Mouse (Mus musculus) heart, embryonic 11.5 days (tissue): ENCODE data around the gene Akap2. TPM values are rescaled to one million over a fixed set of nuclear protein-coding genes. Genes with fewer than 3 reads are reported as not detected.

Source experiments
- ATAC-seq: fragments of 200-750 bp; cut with Nextera tagmentation; replicated peaks from 2 replicates; pipeline ENCODE4 v1.8.0; 2017; ENCODE audit warnings: moderate library complexity; ENCODE audit not compliant: insufficient number of reproducible peaks, low FRiP score, low TSS enrichment
- H3K27ac ChIP-seq: fragments of 300-500 bp; sonication (generic); 2 replicates; pipeline ENCODE4 v1.5.1; 2014; ENCODE audit warnings: mild to moderate bottlenecking, low read depth, low read length
- H3K27me3 ChIP-seq: fragments of 300-500 bp; sonication (generic); 2 replicates; pipeline ENCODE4 v1.6.1; 2014; ENCODE audit warnings: mild to moderate bottlenecking, low read length, mixed read lengths; ENCODE audit not compliant: control insufficient read depth, insufficient read depth
- H3K36me3 ChIP-seq: fragments of 300-500 bp; sonication (generic); 2 replicates; pipeline ENCODE4 v1.6.1; 2014; ENCODE audit warnings: mild to moderate bottlenecking, low read length, moderate library complexity, mixed read lengths; ENCODE audit not compliant: control insufficient read depth, insufficient read depth
- H3K4me1 ChIP-seq: fragments of 300-500 bp; sonication (generic); 2 replicates; pipeline ENCODE4 v1.6.1; 2014; ENCODE audit warnings: low read length; ENCODE audit not compliant: control insufficient read depth, insufficient read depth
- H3K4me2 ChIP-seq: fragments of 300-500 bp; sonication (generic); 2 replicates; pipeline ENCODE4 v1.6.1; 2014; ENCODE audit warnings: mild to moderate bottlenecking, moderate library complexity
- H3K4me3 ChIP-seq: fragments of 300-500 bp; sonication (generic); 2 replicates; pipeline ENCODE4 v1.5.1; 2014; ENCODE audit warnings: low read depth, low read length
- H3K9ac ChIP-seq: fragments of 300-500 bp; sonication (generic); 2 replicates; pipeline ENCODE4 v1.6.1; 2014; ENCODE audit warnings: mild to moderate bottlenecking, low read depth, low read length, moderate library complexity
- H3K9me3 ChIP-seq: fragments of 300-500 bp; sonication (generic); replicated peaks from 2 replicates; pipeline ENCODE4 v1.6.1; 2016; ENCODE audit warnings: low read length; ENCODE audit not compliant: control insufficient read depth
- WGBS: fragments of 180-500 bp; shearing (Covaris S2); extraction: QIAGEN DNeasy Blood & Tissue Kit; methylation state at CpG from one replicate; pipeline ENCODE4 v1.1.7; 2014; ENCODE audit not compliant: insufficient replicate concordance; 5-methylcytosine and 5-hydroxymethylcytosine counted together
- polyA plus RNA-seq: library from polyadenylated mRNA; unstranded; fragments of >200 nt; fragmentation: Nextera tagmentation; extraction: Ambion mirVana; gene quantifications from 2 replicates; pipeline ENCODE4 v1.2.1, GENCODE M21; 2014

The Akap2 gene
- polyA plus RNA-seq, 1 experiment from 2014 or later, result 45.9 TPM

DNA sequence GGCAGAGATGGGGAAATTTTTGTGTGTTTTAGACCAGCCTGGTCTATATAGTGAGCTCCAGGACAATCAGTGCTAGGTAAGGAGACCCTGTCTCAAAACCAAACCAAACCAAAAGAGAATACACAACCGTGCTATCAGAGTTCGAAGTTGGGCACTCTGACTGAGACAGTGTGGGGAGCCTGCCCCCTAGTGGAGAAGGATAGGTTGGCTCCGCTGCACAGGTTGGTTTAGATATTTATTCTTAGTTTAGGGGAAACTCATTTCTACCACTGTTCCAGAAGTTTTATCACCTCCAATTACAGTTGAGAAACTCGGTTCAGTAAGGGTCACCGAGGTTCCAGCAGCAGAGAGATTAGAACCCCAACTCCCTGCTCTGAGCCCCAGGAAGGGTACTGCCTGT is 186.8 kb downstream of the Akap2 start:
- H3K4me1 ChIP-seq, result no peaks in the 10 kb centered on the region
- WGBS, result 11% methylated on average over 5 of the region's 5 CpGs
- no peak for ATAC-seq
- no peak overlapping the region for H3K27ac ChIP-seq
- H3K4me2 ChIP-seq, result no peak overlapping the region
- H3K36me3 ChIP-seq, result no peaks in the 10 kb centered on the region
- H3K27me3 ChIP-seq, result no peaks in the 10 kb centered on the region
- H3K4me3 ChIP-seq, result no peak overlapping the region
- no peaks in the 10 kb centered on the region for H3K9me3 ChIP-seq
- H3K9ac ChIP-seq, result no peak overlapping the region

DNA sequence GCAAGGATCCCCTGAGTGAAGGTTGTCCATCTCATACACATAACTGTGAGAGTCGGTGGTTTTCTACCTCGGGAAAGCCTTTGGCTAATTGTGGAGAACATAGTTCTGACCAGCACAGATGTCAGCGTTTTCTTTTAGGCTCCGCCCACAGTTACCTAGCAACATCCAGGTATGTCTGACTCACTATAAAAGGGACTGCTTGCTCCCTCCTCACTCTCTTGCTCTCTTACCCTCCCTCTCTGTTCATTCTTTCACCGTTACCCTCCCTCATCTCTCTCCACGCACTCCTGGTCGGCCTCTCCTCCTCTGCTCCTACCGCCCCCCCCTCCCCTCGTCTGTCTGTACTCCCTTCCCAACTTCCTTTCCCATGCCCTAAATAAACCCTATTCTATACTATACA is 187.2 kb downstream of the Akap2 start:
- WGBS, result 37% methylated on average over 9 of the region's 9 CpGs
- Histone ChIP-seq H3K27ac (no peak overlapping the region), H3K4me2 (no peak overlapping the region), H3K4me1 (no peaks in the 10 kb centered on the region), H3K9me3 (no peaks in the 10 kb centered on the region), H3K9ac (no peak overlapping the region), H3K36me3 (no peaks in the 10 kb centered on the region), H3K4me3 (no peak overlapping the region), H3K27me3 (no peaks in the 10 kb centered on the region)
- ATAC-seq, result no peak

DNA sequence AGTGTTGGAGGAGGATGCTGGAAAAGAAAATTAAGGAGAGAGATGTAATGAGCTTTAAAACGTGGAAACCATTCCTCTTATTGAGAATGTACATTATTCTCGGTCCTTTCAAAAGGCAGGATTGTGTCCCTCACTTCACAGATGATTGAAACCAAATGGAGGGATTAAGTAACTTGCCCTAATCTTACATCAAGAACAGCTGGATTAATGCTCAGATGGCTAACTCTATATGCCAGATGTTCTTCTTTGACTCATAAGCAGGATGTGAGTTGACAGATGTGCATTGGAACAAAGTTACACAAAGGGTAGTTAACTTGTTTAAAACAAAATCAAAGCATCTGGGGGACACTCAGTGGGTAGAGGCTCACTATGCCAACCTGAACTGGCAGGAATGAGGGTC is 189.3 kb downstream of the Akap2 start:
- WGBS, result 47% methylated on average over 2 of the region's 2 CpGs

DNA sequence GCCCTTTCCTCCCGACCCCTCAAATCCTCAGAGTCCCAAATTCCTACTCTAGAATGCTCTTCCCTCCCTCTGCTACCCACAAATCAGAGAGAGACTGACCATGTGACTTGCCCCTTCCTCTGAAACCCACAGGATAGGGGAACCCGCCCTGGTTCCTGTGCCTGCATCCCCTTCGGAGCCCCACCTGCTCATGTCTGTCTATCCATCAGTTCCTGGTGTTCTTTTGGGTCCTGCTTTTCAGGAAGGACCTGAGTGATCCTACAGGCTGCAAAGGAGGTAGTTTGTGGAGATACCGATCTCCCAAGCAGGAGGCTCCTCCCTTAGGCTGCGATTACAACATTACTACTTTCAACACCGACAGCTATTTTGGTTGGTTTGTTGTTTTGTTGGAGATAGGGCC is 191.4 kb downstream of the Akap2 start:
- 56% methylated on average over 6 of the region's 6 CpGs for WGBS
- Histone ChIP-seq H3K4me1 (no peaks in the 10 kb centered on the region), H3K9me3 (no peaks in the 10 kb centered on the region; the same call in 1 of the 2 replicates), H3K27ac (no peak overlapping the region), H3K4me2 (no peak overlapping the region), H3K4me3 (no peak overlapping the region), H3K27me3 (no peaks in the 10 kb centered on the region), H3K9ac (no peak overlapping the region), H3K36me3 (no peaks in the 10 kb centered on the region)
- no peak for ATAC-seq

More for the DNA sequence above, 189.3 kb downstream of the Akap2 start:
- Histone ChIP-seq H3K4me3 (no peak overlapping the region), H3K4me2 (no peak overlapping the region), H3K27ac (no peak overlapping the region), H3K27me3 (no peaks in the 10 kb centered on the region), H3K4me1 (no peaks in the 10 kb centered on the region), H3K9ac (no peak overlapping the region), H3K36me3 (no peaks in the 10 kb centered on the region), H3K9me3 (no peaks in the 10 kb centered on the region)
- no peak for ATAC-seq

DNA sequence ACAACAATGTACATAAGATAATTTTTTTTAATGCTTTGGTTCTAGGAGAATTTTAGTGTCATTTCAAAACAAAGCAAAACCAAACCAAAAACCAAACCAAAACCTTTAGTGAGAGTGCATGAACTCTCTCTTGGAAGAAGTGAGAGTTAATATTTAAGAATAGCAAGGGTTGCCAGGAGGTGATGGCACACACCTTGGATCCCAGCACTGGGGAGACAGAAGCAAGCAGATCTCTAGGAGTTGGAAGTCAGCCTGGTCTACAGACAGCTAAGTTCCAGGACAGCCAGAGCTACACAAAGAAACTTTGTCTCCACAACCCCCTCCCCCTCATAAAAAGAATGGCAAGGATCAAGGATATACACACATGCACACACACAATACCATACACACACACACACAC is 195.6 kb downstream of the Akap2 start:
- Histone ChIP-seq H3K4me3 (no peak overlapping the region), H3K4me2 (no peak overlapping the region), H3K9ac (no peak overlapping the region), H3K27me3 (0 out of 2 replicates have a peak, but pooled peaks cover 6% of the 10 kb centered on the region), H3K9me3 (no peaks in the 10 kb centered on the region; the same call in 1 of the 2 replicates), H3K36me3 (no peaks in the 10 kb centered on the region), H3K27ac (no peak overlapping the region), H3K4me1 (peaks cover 8% of the 10 kb centered on the region)
- ATAC-seq, result no peak

DNA sequence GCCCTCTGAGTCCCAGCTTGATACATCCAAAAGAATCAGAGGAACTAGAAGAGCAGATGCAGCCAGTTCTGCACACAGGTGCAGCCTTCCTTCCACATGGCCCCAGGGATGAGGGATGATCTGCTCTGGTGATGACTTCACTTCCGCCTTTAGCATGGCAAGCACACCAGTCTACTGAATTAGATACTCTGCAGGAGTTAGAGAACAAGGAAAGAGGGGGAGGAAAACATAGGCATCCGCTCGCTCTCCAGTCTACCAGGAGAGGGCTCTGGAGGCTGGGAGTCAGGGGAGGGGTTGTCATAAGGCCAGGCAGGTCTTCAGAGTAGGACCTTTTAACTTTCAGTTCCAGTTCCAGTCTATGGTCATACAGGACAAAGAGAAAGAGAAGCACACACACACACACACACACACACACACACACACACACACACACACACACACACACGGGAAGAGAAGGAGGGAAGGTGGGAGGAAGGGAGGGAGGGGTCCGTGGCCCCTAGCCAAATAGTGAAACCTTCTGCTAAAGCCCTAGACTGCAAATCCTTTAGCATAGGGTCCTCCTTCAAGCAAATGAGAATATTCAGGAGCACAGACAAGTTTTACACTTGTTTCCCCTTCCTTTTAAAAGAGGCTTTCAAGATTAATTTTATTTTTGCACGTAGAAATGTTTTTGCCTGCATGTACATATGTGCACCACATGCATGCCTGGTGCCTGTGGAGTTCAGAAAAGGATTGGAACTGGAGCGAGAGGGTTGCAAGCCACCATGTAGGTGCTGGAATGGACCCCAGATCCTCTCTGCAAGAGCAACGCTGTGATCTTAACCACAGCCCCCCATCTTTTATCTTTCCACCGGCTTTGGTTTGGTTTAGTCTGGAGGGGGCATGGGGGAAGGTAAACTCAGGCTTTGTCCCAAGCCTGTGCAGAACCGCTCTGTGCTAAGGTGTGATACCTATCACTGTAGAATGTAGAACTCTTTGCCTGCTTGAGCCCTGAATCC is 197.0 kb downstream of the Akap2 start:
- peaks cover 8% of the 10 kb centered on the region for H3K4me1 ChIP-seq
- H3K27ac ChIP-seq, result no peak overlapping the region
- ATAC-seq, result no peak
- no peak overlapping the region for H3K4me2 ChIP-seq
- H3K9ac ChIP-seq, result no peak overlapping the region
- WGBS, result 63% methylated on average over 10 of the region's 10 CpGs
- H3K36me3 ChIP-seq, result no peaks in the 10 kb centered on the region
- H3K27me3 ChIP-seq, result 0 out of 2 replicates have a peak, but pooled peaks cover 6% of the 10 kb centered on the region
- H3K4me3 ChIP-seq, result no peak overlapping the region
- no peaks in the 10 kb centered on the region; the same call in 1 of the 2 replicates for H3K9me3 ChIP-seq

DNA sequence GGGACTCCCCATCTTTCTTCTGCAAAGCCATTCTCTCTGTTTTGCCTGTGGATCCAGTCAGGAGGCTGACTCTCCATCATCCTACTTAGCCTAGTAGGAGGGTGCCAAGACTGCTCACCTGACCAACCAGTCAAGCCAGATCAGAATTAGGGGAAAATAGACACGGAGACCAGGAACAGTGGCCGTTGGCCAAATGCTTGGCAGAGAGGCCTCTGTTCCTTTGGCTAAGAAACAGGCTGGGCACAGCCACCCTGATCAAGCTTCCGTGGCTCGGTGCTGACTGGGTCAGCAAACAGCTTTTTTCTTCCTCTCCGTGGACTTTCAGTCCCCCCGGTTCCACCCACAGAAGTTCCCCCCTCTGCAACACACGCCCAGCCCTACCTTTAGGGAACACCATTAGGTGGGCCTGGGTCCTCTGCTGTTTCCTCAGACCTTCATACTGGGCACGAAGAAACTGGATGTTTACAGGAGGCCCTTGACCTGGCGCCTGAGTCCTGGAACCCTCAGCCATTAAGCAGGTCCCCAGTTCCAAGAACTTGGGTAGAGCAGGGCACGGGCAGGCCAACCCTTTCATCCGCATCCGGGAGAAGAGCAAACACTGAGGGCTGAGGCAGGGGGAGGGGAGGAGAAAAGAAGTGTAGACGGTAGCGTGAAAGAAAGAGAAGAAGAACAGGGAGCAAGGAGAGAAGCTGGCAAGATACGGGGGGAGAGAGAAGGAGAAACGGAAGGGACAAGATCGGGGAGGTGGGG is 197.9 kb downstream of the Akap2 start:
- 0 out of 2 replicates have a peak, but pooled peaks cover 6% of the 10 kb centered on the region for H3K27me3 ChIP-seq
- H3K4me1 ChIP-seq, result peaks cover 8% of the 10 kb centered on the region
- no peaks in the 10 kb centered on the region; the same call in 1 of the 2 replicates for H3K9me3 ChIP-seq
- no peak for ATAC-seq
- peak overlapping the region; percentile 27; the same call in 1 of the 2 replicates for H3K4me3 ChIP-seq
- no peak overlapping the region for H3K27ac ChIP-seq
- 33% methylated on average over 17 of the region's 17 CpGs for WGBS
- peak overlapping the region; percentile 4; the same call in 1 of the 2 replicates for H3K9ac ChIP-seq
- H3K4me2 ChIP-seq, result peak overlapping the region; percentile 65
- no peaks in the 10 kb centered on the region for H3K36me3 ChIP-seq

DNA sequence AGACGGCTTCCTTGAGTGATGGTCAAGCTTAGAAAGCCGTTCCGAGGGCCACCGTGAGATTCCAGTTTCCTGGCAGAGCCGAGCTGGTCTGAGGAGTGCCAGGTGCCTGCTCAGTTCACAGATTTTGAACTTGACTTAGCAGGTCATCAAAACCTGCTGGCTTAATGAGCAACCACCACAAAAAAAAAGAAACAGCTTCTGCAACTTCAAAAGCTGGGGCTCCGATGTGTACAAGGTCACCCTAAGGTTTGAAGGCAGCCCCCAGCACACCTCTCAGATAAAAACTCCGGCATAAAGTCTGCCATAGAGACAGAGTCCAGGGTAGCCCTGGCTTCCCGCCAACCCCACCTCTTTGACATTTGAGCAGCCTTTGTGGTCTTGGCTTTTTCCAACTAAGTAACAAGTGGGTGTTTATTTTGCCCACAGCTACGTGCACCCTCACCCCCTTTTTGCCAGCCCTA is 198.8 kb downstream of the Akap2 start, which contains the start of gene D630039A03Rik:
D630039A03Rik (minus strand) TSS at position 97 of the 461 bp plus-strand sequence.
- Histone ChIP-seq H3K27ac (no peak within 1 kb of the TSS), H3K4me3 (peak within 1 kb of the TSS; percentile 27), H3K36me3 (no peaks in the 10 kb centered on the region), H3K27me3 (0 out of 2 replicates have a peak, but pooled peaks cover 6% of the 10 kb centered on the region), H3K4me1 (peaks cover 8% of the 10 kb centered on the region), H3K4me2 (peak within 1 kb of the TSS; percentile 65), H3K9me3 (no peaks in the 10 kb centered on the region; the same call in 1 of the 2 replicates), H3K9ac (peak within 1 kb of the TSS; percentile 4; the same call in 1 of the 2 replicates)
- no peak for ATAC-seq
- WGBS, result 13% methylated on average over 9 of the region's 9 CpGs
